Mouse (Mus musculus) heart, postnatal 36 days (tissue): ENCODE results near the gene Znrf4. TPM values are rescaled to one million over a fixed set of nuclear protein-coding genes. Genes with fewer than 3 reads are reported as not detected.

Source experiments
- DNase-seq, 2 experiments: peaks; one replicate each; pipeline ENCODE4 v3.0.0; 2021 to 2022
- intact Hi-C: fragments of 180-260 bp; cut with DNase I; formaldehyde crosslinking; loops from one replicate; pipeline ENCODE4 v1.15.1; 2025
- total RNA-seq, 2 experiments: library from RNA; stranded (reverse); gene quantifications; 2 replicates each; pipeline ENCODE4 v1.2.3; 2021

The Znrf4 gene
- total RNA-seq, 2 experiments from 2014 or later: not detected

DNA sequence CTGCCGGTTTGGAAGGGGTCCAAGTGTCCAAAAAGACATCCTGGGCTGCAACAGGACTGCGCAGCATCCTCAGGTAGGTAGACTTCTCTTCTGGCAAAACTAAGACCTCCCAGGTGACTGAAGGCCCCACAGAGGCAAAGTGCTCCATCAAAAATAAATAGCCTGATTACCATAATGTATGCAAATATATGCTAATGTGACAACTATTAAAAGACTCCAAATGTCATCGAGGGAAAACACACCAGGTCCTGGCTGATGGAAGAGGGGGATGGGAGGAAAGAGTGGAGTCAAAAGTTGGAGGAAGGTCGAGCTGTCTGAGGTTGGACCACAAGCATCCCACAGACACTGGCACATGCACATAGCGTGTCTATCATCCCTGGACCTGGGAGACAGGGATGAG is 13.0 kb downstream of the Znrf4 start:
- DNase-seq: no peak
- intact Hi-C loops: no loop called here

DNA sequence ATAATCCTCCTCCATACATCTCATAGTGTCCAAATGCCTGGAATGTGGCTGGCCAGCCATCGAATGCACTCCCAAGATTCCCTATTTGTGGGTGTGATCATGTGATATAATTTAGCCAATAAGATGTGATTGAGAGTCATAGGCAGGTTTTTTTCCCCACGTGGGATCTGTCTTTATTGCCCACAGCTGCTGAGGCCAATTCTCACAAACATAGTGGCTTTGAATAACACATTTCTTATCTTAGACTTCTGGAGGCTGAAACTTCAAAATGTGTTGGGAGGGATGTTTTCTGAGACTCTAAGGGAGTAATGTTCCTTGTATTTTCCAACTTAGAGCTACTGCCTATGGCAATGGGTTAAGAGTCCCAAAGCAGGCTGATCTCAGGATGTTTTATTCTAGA is 17.8 kb downstream of the Znrf4 start:
- DNase-seq: no peak
- intact Hi-C loops: no loop called here

DNA sequence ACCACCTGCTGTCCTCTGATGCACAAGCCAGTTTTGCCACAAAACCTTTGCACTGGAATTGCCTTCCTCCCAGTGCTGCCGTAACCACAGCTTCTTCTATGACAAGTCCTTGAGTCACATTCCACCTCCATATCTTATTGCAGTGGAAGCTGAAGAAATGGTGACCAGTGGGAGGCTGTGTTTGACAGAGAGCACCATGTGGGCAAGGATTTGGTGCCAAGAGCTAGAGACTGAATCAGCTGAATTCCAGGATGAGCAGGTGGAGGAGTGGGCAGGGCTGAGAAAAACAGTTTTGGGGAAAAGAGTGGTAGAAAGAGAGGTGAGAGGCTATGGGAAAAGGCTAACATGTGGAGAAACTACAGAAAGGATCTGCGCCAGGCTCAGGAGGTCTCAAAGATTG is 18.4 kb downstream of the Znrf4 start:
- DNase-seq: no peak
- intact Hi-C loops: no loop called here

DNA sequence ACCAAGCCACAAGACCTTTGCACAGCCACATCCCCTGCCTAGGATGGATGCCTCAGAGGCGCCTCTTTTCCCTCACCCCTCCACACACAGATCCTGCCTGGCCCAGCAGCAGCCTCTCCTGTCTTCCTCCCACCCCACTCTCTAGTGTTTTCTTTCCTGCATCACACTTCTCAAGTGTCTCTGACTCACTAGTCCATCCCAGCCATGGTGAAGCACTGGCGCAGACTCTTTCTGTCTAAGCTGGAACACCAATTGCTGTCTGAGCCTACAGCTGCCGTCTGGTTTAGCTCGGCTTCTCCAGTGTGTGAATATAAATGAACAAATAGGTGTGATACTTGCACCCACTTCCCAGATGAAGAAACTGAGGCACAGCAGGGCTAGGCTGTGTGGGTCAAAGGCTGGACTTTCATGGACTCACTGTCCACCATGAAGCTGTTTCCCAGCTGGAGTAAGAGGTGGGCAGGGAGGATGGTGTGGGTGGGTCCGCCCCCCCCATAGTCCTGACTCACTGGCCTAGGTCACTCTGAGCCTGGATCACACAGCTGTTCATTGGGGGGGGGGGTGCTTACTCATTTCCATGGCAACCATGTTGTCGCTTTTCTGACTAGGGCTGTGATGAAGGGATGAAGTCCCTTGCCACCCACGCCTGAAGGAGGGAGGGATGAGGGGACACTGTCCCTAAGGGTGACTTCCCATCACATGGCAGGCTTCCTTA is 21.6 kb downstream of the Znrf4 start:
- intact Hi-C loops: no loop called here
- DNase-seq: no peak

DNA sequence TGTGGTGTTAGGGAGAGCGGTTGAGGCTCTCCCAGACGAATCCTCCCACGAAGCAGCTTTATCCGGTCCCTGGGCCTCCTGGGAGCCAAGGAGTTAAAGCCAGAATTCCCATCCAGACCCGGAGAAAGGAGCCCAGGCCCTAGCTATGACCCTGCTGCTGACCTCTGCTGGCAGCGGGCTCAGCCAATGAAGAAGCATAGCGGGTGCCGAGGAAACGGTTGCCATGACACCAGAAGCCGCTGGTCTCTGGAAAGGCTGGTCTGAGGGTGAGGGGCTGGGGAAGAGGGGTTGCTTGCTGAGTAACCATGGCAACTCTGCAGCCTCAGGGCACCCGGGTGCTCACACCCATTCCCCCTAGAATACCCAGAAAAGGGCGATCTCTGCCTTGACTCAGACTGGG is 24.2 kb downstream of the Znrf4 start:
- intact Hi-C loops: no loop called here
- no peak for DNase-seq

DNA sequence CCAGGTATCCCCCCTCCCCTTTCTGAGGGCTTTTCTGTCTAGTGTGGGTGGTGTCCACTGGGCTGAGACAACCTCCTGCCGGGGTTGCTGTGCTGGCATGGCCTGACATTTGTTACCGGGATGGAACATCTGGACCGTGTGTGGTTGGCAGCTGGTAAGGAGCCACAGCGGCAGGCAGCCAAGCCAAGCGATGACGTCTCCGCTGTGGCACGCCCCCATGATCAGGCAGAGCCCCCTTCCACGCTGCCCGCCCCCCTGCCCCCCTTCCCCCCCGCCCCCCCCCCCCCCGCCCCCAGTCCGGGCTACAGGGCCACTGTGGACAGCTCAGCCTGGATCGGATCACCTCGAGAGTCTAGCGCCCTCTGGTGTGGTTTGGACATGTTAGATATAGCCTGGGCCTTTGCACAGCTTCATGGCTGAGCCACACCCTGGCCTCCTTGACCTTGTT is 24.8 kb downstream of the Znrf4 start:
- intact Hi-C loops: no loop called here
- peak; percentile 39 to 52 for DNase-seq

DNA sequence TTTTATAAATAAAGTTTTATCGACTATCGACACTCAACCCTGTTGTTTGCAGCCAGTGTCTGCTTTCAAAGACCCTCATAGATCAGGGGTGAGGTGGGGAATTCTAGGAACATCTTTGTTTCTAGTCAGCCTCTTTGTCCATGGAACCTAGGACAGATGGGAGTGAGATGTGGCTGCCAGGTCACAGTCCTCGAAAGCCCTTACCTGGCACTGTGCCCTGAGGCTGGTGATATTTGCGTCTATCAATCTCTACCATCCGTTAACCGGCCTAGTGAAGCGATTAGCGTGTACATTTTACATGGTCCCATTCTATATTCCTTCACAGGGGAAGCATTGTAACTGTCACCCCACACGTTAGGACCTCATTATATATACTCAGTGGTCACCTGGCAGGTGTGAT is 26.3 kb downstream of the Znrf4 start:
- DNase-seq: no peak
- intact Hi-C loops: no loop called here

DNA sequence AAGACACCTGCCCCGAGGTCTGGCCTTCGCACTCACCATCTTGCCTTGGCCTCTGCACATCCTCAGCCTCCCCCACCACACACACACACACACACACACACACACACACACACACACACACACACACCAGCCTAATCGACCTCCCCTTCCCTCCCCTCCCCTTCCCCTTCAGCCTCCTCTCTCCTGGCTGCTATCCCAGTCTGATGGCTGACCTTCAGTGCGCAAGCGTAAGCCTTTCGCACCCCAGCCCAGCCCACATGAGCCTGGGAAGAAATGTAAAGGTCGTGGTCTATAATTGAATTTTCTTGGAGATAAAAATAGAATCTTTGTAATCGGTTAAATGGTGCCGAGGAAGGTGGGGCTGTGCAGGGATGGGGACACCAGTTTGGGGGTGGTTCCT is 27.1 kb downstream of the Znrf4 start:
- no peak for DNase-seq
- intact Hi-C loops: no loop called here

DNA sequence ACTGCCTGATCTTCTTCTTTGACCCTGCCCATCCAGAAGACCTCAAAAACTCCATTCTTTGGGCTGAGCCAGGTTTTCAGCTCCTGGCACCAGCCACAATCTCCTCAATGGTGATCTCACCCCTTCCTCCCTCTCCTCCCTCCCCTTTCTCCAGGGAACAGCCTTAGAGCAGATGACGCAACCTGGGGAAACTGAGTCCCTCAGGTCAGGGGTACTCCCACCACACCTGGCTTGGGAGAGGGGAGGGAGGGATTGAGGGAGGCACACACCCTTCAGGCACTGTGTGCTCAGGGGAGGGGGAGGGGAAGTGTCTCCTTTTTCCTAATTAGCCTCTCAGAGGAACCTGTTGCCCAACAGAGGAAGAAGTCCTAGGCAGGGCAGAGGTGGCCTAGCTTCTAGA is 29.6 kb downstream of the Znrf4 start:
- intact Hi-C loops: no loop called here
- DNase-seq: no peak

DNA sequence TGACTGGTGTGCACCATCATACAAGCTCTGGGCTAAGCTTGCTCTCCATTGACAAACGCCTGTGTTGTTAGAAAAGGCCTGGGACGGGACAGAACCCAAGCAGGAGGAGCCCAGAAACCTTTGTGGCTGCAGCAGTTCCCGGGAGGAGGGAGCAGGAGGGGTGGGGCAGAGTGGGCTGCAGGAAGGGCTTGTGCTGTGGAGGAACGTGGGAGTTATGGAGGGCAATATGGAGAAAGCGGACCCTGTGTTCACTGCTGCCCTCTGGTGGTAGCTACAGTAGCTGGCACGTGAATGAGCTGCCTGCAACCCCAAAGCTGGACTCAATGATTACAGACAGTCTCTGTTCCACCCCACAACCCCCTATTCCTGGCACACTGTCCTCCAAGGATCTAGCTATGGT is 32.9 kb downstream of the Znrf4 start:
- intact Hi-C loops: loop anchor here (1.0 kb wide), 2 partner anchors 53 to 122 kb away; no protein-coding TSS in a partner anchor
- peak; percentile 78 to 80 for DNase-seq

DNA sequence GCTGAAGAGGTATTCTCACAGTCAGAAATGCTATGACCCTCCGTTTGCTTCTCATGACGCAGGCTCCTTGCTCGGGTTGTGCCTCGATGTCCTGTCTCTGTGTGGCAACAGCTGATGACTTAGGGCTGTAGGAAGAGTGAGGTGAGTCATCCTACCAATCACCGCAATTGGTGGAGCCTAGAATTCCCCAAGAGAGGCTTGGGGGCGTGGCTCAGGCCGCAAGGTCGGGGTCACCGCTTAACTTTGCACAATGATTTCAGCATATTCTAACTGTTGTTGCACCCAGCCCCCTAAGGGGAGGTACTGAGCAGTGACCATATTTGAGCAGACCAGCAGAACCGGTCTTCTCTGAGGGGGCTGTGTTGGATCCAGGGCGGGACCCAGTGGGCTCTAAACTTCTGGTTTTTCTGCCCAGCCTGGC is 34.0 kb downstream of the Znrf4 start:
- no peak for DNase-seq
- intact Hi-C loops: no loop called here

DNA sequence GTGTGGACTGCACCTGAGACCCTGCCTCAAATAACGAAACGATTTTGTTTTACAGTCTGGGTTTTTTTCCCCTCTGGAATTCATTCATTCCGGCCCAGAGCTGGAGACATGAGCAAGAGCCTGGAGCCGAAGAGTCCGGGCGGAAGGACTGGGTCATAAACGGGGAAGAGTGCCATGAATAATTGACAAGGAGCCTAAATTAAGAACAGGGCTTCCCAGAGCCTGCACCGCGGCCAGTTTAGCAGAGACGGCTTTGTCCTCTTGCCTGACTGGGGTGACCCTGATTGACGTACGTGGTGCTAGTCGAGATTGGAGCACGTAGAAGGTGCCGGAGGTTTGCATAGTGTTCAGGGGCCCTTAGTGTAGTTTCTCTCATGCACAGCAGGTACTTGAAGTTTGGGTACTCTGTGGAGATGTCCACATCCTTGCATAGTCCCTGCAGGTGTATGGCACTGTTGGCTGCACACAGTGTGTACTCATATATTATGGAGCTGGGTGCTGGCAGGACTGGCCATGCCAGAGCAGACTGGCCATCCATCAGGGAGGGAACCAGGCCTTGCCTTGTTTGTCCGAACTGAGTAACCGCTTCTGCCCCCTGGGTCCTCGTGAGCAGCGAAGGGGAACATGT is 34.9 kb downstream of the Znrf4 start:
- intact Hi-C loops: no loop called here
- no peak for DNase-seq

DNA sequence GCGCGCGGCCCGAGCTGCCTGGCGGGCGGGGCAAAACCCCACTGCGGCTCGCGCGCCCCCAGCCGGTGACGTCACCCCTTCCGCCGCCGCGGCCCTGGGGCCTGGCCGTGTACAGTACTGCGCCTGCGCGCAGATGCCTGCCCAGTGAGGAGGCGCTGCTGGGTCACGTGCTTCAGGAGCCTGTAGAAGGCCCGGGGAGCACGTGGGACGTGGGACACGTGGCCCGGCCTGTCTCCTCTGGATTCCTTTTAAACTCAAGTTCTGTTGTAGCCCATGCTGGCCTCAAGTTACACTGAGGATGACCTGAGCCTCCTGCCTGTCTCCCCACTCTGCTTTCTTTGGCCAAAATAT is 35.9 kb downstream of the Znrf4 start, which contains the start of gene Ptprs:
TSS of gene Ptprs (minus strand) at position 82 of the 351 bp plus-strand sequence.
- intact Hi-C loops: no loop called here
- peak; percentile 87 to 93 for DNase-seq

DNA sequence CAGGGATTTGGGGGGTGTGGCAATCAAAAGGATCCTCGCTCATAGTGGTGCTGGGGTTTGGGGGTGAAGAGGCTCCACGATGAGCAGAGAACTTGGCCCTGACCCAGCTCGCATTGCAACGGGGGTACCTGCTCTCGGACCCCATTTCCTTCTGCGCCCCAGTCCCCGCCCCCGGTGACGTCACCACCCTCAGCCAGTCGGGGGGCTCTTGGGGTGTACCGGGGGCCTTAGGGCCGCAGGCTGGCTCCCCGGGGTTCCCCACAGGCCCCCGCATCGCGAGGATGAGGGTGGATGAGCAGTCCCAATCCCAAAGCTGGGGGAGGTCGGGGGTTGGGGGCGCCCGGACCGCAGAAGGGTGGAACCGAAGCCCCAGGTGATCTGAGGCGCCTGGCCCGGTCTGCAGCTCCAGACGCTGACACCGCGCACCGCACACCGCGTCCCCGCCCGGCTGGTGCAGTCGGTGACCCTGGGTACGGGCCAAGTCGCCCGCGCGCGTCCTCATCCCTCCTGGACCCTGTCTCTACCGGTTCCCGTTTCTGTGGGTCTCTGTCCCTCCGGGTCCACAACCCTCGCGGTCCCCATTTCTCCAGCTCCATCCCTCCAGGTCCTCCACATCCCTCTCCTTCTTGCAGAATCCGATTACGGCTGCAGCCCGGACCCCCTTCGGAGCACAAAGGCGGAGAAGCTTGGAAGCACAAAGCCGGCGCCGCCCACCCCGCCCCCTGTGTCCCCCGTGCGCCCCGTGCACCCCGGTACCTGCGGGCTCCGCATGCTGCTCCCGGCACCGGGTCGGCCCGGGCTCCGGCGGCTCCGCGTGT is 36.4 kb downstream of the Znrf4 start:
- DNase-seq: peak in 1 of 2 experiments; percentile 38

DNA sequence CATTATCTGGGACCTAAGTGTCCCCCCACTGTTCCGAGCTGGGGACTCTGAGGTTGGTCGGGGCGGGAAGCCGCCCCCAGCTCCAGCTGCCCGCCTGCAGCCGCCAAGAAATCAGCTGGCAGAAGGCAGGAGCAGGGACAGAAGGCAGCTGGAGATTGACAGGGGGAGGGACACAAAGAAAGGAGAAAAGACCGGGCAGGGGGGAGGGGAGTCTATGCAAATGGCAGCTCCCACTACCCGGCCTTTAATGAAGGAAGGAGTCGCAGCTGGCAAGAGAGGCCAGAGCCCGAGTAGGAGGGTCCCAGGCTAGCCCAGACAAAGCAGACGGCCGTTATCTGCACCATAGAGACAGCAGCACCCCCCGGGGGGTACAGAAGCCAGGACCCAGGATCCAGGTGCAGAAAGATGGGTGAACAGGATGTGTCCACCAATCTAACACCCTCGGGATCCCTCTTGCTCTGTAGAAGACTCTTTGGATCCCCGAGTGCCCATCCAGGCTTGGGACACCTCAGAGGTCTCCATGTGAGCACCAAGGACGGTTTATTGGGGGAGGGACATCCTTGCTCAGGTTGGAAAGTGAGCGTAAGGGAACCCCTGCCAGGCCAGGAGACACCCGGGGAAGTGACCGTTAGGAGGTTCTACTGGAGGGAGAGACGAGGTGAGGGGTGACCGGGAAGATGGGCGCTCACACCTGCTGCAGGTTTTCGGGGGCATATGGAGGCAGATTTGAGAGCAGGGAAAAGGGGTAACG is 37.2 kb downstream of the Znrf4 start:
- DNase-seq: no peak
- intact Hi-C loops: no loop called here

More for the DNA sequence above, 36.4 kb downstream of the Znrf4 start:
- intact Hi-C loops: no loop called here

DNA sequence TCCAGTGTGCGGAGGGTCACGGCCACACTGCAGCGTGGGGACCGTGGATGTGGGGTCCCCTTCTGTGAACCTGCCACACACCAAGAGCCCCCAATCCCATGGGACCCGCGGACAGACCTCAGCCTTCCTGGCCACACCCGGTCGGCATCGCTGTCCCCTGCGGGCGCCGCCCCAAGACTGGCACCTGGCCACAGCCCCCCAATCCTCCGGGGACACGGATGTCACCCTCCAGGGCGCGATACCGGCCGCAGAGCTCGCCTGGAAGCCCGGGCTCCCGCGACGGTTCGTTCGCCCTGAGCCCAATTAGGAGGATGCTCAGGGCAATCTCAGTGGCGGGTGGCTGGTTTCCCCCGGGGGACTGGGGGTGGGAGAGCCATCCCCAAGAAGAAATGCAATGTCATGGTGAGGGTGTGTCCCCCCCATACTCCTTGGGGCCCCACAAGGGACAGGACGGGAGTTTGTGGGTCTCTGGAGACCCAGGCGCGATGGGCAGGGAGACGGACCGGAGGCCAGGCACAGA is 37.9 kb downstream of the Znrf4 start:
- intact Hi-C loops: no loop called here
- DNase-seq: no peak

DNA sequence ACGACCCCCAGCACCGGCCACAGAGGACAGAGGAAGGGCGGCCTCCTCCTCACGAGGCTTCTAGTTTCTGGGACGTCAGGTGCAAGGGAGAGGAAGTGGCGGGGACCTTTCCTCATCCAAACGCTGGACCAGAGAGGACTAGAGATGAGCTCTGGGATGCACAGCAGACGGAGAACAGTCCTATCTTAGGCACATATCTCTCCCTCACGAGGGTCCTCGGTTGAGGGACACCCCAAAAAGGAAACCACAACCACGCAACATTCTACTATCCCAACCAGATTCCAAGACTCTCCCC is 38.7 kb downstream of the Znrf4 start:
- no peak for DNase-seq

DNA sequence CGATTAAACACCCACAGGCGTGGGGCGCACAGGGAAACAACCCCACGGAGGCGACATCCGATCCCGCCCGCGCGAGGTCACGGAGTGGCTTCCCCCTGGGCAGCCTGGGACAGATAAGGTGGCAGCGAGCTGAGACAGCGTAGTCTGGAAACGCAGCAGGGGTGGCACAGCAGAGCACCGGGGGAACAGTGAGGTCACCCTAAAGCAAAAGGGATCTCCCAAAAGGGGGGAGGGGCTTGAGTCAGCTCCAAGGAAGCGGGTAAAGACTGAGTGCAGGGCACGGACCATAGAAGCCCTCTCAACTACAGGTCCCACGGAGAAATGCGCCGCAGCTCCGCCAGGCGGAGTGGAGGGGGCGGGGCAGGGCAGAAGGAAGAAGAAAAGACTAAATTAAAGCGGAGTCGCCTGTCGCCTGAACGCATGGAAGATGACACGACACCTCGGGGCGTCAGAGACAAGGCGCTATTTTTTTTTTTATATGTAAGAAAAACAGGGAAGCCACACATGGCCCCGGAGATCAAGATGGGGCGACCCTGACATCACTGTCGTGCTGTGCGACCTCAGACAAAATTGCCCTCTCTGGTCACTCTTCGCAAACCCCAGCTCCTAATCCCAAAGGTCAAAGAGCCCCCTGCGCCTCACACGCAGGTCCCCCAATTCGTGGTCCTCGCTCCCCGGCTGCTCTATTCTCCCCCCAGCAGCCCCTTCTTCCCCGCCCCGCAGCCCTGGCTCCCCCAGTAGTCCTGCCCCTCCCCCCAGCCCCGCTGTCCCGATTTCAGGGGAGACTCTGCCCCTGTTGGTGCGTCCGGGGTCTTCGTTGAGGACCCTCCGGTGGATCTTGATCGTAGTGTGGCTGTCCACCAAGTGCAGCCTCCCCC is 39.3 kb downstream of the Znrf4 start:
- intact Hi-C loops: no loop called here
- DNase-seq: peak; percentile 64

More for the DNA sequence above, 38.7 kb downstream of the Znrf4 start:
- intact Hi-C loops: no loop called here

DNA sequence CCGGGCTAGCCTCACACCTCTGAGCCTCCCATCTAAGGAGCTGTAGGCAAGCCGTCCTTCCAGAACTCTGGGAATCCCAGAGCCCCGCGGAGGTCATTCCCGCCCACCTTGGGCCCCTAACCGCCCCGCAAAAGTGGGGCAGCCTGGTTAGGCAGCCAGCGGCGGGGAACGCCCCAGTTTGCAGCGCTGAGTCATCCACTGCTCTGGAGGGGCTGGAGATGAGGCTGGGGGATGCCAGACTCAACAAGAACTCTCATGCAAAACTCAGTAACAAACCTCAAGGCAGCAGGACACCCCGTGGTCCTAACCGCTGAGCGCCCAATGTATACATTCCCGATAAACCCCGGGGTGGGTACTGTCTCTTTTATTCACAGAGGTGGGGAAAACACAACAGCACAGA is 40.1 kb downstream of the Znrf4 start:
- DNase-seq: no peak
- intact Hi-C loops: no loop called here

DNA sequence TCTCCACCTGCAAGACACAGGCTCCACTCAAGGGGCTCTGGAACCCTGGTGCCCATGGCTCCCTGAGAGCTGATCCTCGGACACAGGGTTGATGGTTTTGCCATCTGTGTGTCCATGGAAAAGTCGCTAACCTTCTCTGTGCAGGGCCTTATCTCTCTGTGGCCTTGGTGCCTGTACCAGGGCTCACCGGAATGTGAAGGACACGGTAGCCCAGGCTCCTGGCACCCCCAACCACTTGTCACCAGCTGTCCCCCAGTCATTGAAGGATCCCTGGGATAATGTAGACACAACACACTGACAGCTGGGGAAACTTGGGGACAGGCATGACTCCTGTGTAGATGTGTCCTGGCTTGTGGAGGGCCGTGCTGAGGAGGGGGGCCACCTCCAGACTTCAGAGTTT is 41.1 kb downstream of the Znrf4 start:
- no peak for DNase-seq
- intact Hi-C loops: no loop called here
